16 mouse cellular contexts compared by ENCODE assay signal in genomic region chr1:126693585-126693984, GRCm38 (mm10).
"Had no signal": no experiment of that assay in that cellular context is flagged by ENCODE, and none has a peak within 500 bp of the region (broad histone marks: within the 10 kb centered on the region; RNA-seq: fewer than 3 reads in every experiment).

No protein-coding gene starts in this region.

- DNase-seq: lung, embryonic 14.5 days; midbrain, embryonic 14.5 days; retina, postnatal 1 day; right cerebral cortex, adult 18-20 months; right cerebral cortex, postnatal 25 days; right cerebral cortex, postnatal 4 days; spleen, adult 18-20 months; thymus, adult 18-20 months; thymus, postnatal 14 days; thymus, postnatal 36 days had no signal

- H3K4me3 ChIP-seq: liver, embryonic 12.5 days; midbrain, embryonic 10.5 days; midbrain, embryonic 12.5 days; myocyte; neural tube, embryonic 13.5 days; neural tube, embryonic 15.5 days had no signal

- H3K4me1 ChIP-seq: liver, embryonic 12.5 days; midbrain, embryonic 10.5 days; midbrain, embryonic 12.5 days had no signal
